Mouse (Mus musculus) CH12.LX (cell line): Measurements from ENCODE around the gene Cep104. TPM values are rescaled to one million over a fixed set of nuclear protein-coding genes. Genes with fewer than 3 reads are reported as not detected.

Experiments
- DNase-seq: peaks from one replicate; pipeline ENCODE4 v3.0.0-alpha.2; 2013; ENCODE audit errors: extremely low read depth
- H3K27ac ChIP-seq: 2 replicates; pipeline ENCODE4 v1.5.1; 2012; ENCODE audit warnings: low read depth, mild to moderate bottlenecking, control low read depth, moderate library complexity; ENCODE audit not compliant: insufficient read depth
- H3K27me3 ChIP-seq: replicated peaks from 2 replicates; pipeline ENCODE3; 2012; ENCODE audit warnings: inconsistent platforms
- H3K36me3 ChIP-seq, 2 experiments: replicated peaks in 1 of 2; 2 replicates each; pipeline versions ENCODE3 to v1.6.1; 2012; ENCODE audit warnings: inconsistent platforms in 1 of 2, low read length in 1 of 2, mild to moderate bottlenecking in 1 of 2, mixed read lengths in 1 of 2, moderate library complexity in 1 of 2; ENCODE audit not compliant: control insufficient read depth in 1 of 2, insufficient read depth in 1 of 2
- H3K4me1 ChIP-seq, 2 experiments: 2 replicates each; pipeline ENCODE4 v1.6.1; 2012; ENCODE audit warnings: inconsistent platforms in 1 of 2, moderate library complexity in 1 of 2; ENCODE audit not compliant: insufficient read depth in 2 of 2, control insufficient read depth in 1 of 2
- H3K4me2 ChIP-seq: 2 replicates; pipeline ENCODE4 v1.6.1; 2012; ENCODE audit warnings: low read depth, mild to moderate bottlenecking, control low read depth; ENCODE audit not compliant: poor library complexity, insufficient read depth, severe bottlenecking
- H3K4me3 ChIP-seq, 3 experiments: fragments of 150-350 bp in 1 of 3; sonication (generic) in 1 of 3; replicated peaks in 1 of 3; 2 replicates each; pipeline versions ENCODE3 to v1.5.1; 2011 to 2012; ENCODE audit warnings: low read depth in 2 of 3, low read length in 2 of 3, mild to moderate bottlenecking in 2 of 3, moderate library complexity in 2 of 3, control low read depth in 1 of 3, improper control_type of control experiment in 1 of 3, inconsistent platforms in 1 of 3, mixed read lengths in 1 of 3; ENCODE audit not compliant: poor library complexity in 1 of 3
- H3K79me2 ChIP-seq: replicated peaks from 2 replicates; pipeline ENCODE4 v1.6.1; 2012; ENCODE audit warnings: mild to moderate bottlenecking, moderate library complexity; ENCODE audit not compliant: control insufficient read depth, poor library complexity, insufficient read depth, severe bottlenecking; ENCODE audit errors: extremely low read depth
- H3K9ac ChIP-seq: 2 replicates; pipeline ENCODE4 v1.6.1; 2012; ENCODE audit warnings: low read depth, mild to moderate bottlenecking, control low read depth, moderate library complexity; ENCODE audit not compliant: insufficient read depth
- H3K9me3 ChIP-seq: replicated peaks from 2 replicates; pipeline ENCODE3; 2012; ENCODE audit warnings: low read length, inconsistent platforms, mixed read lengths
- CHD2 ChIP-seq: IDR thresholded peaks from 2 replicates; pipeline ENCODE4 v1.6.1; 2011; ENCODE audit warnings: low read length, improper control_type of control experiment
- CTCF ChIP-seq, 2 experiments: IDR thresholded peaks in 1 of 2; conservative IDR thresholded peaks in 1 of 2; 2 replicates each; pipeline ENCODE4 v1.5.1; 2011 to 2012; ENCODE audit warnings: low read depth in 2 of 2, low read length in 2 of 2, improper control_type of control experiment in 1 of 2, inconsistent platforms in 1 of 2, mild to moderate bottlenecking in 1 of 2, moderate library complexity in 1 of 2
- ETS1 ChIP-seq: conservative IDR thresholded peaks from 2 replicates; pipeline ENCODE4 v1.6.1; 2012; ENCODE audit warnings: low read depth, mild to moderate bottlenecking, inconsistent platforms, low read length, improper control_type of control experiment, moderate library complexity
- GABPA ChIP-seq: IDR thresholded peaks from 2 replicates; pipeline ENCODE4 v1.6.1; 2012; ENCODE audit warnings: low read depth, low read length, improper control_type of control experiment, inconsistent platforms; ENCODE audit not compliant: insufficient replicate concordance
- HCFC1 ChIP-seq: IDR thresholded peaks from 2 replicates; pipeline ENCODE4 v1.6.1; 2012; ENCODE audit warnings: low read depth, mild to moderate bottlenecking, inconsistent platforms, low read length, improper control_type of control experiment
- MAZ ChIP-seq: IDR thresholded peaks from 2 replicates; pipeline ENCODE4 v1.6.1; 2012; ENCODE audit warnings: low read depth, mild to moderate bottlenecking, inconsistent platforms, low read length, improper control_type of control experiment, moderate library complexity
- MXI1 ChIP-seq: IDR thresholded peaks from 2 replicates; pipeline ENCODE4 v1.6.1; 2011; ENCODE audit warnings: mild to moderate bottlenecking, low read depth, low read length, improper control_type of control experiment
- RCOR1 ChIP-seq: conservative IDR thresholded peaks from 2 replicates; pipeline ENCODE4 v1.6.1; 2012; ENCODE audit warnings: low read depth, mild to moderate bottlenecking, inconsistent platforms, low read length, improper control_type of control experiment
- SMC3 ChIP-seq: IDR thresholded peaks from 2 replicates; pipeline ENCODE4 v1.6.1; 2011; ENCODE audit warnings: low read depth, low read length, improper control_type of control experiment
- ZC3H11A ChIP-seq: IDR thresholded peaks from 2 replicates; pipeline ENCODE4 v1.6.1; 2012; ENCODE audit warnings: low read depth, mild to moderate bottlenecking, inconsistent platforms, low read length, improper control_type of control experiment
- ZNF384 ChIP-seq: IDR thresholded peaks from 2 replicates; pipeline ENCODE4 v1.6.1; 2012; ENCODE audit warnings: low read depth, low read length, improper control_type of control experiment, inconsistent platforms
- dilution Hi-C: fragments of 300-500 bp; cut with MboI; formaldehyde crosslinking; loops from 2 replicates; pipeline ENCODE4 v1.14.3; 2020; ENCODE audit warnings: low sequenced_read_pairs; ENCODE audit not compliant: extremely low pct_unique_long_range_greater_than_20kb, extremely low pct_ligation_motif_present
- in situ Hi-C: fragments of 300-500 bp; cut with MboI; formaldehyde crosslinking; loops from 3 replicates; pipeline ENCODE4 v1.14.3; 2019; ENCODE audit warnings: low sequenced_read_pairs, low pct_ligation_motif_present, low pct_unique_long_range_greater_than_20kb, mixed read lengths
- polyA plus RNA-seq: library from polyadenylated mRNA; unstranded; fragments of >175 nt; gene quantifications from 2 replicates; pipeline ENCODE4 v1.2.1, GENCODE M21; 2012; ENCODE audit warnings: low read depth; ENCODE audit not compliant: insufficient read length
- total RNA-seq, 2 experiments: library from RNA; depleted of rRNA; stranded (reverse); fragments of 300-350 nt in 1 of 2; fragments of >200 nt in 1 of 2; gene quantifications; 2 replicates each; pipeline ENCODE4 v1.2.3; 2012 to 2014

Cep104 gene
- total and polyA plus RNA-seq, 3 experiments, result 4.6 to 10.9 (median 7.0) TPM

DNA sequence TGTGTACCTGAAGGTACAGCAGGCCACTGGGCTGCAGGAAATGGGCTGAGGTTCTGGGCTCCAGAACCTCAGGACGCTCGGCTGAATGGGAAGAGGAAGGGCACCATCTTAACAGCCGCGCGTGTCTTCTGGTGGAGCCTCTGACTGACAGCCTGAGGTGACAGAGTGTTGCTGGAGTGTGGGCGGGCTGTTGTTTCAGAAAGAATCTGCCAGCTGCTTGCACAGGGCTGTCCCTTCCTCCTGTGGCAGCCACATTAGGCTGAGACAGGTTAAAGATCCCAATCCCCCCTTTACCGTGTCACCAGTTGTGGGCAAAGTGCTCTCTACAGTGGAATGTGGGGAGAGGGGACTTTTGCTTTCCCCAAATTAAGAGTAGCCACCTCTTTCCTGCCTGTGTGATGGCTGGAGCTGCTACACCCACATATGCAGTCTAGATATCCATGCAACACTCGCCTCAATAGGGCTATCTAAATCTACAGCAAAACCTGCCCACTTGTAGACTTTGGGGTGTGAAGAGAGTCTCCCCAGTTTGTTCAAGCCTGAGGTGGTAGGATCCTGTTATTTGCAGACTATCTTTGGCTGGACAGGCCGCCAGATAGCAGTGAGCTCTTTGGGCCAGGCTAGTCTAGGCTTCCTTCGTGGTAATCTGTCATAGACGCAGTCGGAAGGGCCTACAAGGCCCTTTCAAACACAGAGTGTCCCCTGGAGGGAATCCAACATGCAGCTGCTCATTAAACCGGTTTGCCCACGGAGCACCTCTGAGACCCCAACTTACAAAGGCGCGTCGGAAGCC is 49.9 kb downstream of the Cep104 start:
- Histone ChIP-seq H3K79me2 (no peaks in the 10 kb centered on the region), H3K9me3 (no peaks in the 10 kb centered on the region), H3K4me3 (no peak overlapping the region), H3K9ac (no peak overlapping the region), H3K36me3 (peaks cover 23 to 31% of the 10 kb centered on the region in 2 experiments), H3K4me2 (no peak overlapping the region), H3K4me1 (peaks cover 6 to 10% of the 10 kb centered on the region in 2 experiments; a peak in 2 of 4 replicates), H3K27ac (no peak overlapping the region), H3K27me3 (peaks cover 22% of the 10 kb centered on the region)
- TF ChIP-seq ZNF384 (no peak), RCOR1 (no peak), CHD2 (no peak), HCFC1 (no peak), MXI1 (no peak), MAZ (no peak), GABPA (no peak), SMC3 (no peak), ZC3H11A (no peak)
- dilution Hi-C loops, result no loop called here
- in situ Hi-C loops, result loop anchor here (25.0 kb wide), 1 partner anchor 787 kb away; no protein-coding TSS in a partner anchor
- no peak for DNase-seq

DNA sequence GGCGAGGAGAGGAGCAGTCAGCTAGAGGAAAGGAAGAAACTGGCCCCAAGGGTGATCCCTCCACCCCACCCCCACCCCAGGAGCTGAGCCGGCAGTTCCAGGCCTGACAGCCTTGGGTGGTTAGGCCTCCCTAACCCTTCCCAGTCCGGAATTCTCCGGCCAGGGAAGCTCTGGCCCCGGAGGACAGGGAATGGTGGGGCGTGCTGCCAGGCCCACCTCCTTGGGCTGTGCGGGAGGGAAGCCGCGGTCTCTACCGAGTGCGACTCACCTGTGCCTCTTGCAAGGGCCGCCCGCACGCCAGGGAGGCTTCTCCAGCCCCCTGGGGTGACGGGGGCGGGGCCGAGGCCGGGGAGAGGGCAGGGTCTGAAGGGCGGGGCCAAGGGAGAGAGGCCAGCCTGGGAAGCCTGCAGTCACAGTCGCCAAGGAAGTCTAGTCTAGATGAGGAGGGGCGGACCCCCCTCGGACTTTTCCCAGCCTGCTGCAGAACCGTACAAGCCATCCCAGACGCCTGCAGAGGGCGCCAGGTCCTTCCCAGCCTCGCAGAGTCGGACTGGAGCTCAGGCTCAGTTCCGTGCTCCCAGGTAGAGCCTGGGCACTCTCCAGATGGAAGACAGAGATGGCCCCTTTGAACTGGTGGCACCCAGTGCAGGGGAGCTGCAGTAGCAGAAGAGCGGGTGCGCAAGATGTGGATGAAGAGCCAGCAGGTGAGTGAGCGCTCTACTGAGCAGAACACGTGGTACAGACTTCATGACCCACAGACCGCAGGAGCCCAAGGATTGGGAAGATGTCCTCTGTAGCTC is 50.8 kb downstream of the Cep104 start, which contains the start of gene Smim1:
TSS of gene Smim1 (minus strand) at position 590 of the 800 bp plus-strand sequence.
- DNase-seq, result no peak
- Histone ChIP-seq H3K36me3 (peaks cover 15 to 22% of the 10 kb centered on the region in 2 experiments), H3K79me2 (no peaks in the 10 kb centered on the region), H3K9ac (no peak within 1 kb of the TSS), H3K4me2 (peak within 1 kb of the TSS; percentile 30), H3K27ac (no peak within 1 kb of the TSS), H3K4me3 (peak within 1 kb of the TSS in 1 of 3 experiments; percentile 30), H3K9me3 (no peaks in the 10 kb centered on the region), H3K4me1 (peaks cover 6 to 10% of the 10 kb centered on the region in 2 experiments; a peak in 2 of 4 replicates), H3K27me3 (peaks cover 26% of the 10 kb centered on the region)
- TF ChIP-seq ETS1 (no peak), CTCF (conservative IDR thresholded peaks at IDR 0.05 in 1 of 2, IDR thresholded peaks at IDR 0.05 in 1 of 2; ENCODE audit: low read depth in 2 of 2, low read length in 2 of 2) (peak in 1 of 2 experiments; percentile 47; a peak in 2 of 4 replicates), SMC3 (peak; percentile 13; the same call in 1 of the 2 replicates)
- in situ Hi-C loops, result loop anchor here (25.0 kb wide), 1 partner anchor 786 kb away; no protein-coding TSS in a partner anchor
- dilution Hi-C loops, result no loop called here
